Comparison of ENCODE assay signal across 8 mouse cellular contexts in the genomic region with DNA sequence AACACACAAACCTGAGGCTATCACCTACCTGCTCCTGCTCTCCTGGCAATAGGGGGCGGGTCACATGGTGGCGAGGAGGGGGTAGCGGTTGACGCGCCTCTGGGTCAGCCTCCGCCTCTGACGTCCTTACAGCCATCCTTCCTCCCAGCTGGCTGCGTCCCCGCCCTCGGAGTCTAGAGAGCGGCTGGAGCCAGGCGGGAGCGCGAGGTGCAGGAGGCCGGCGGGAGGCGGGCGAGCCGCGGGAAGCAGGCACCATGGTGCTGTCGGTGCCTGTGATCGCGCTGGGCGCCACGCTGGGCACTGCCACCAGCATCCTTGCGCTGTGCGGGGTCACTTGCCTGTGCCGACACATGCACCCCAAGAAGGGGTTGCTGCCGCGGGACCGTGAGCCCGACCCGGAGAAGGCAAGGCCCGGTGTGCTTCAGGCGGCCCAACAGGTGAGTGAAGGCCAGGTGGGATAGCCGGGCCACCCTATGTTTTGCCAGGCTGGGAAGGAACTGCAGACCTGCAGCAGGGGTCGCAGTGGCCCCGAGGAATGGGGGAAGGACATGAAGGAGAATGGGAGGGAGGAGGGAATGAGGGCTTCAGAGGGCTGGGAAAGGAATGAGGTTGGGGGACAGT. TPM values are rescaled to one million over a fixed set of nuclear protein-coding genes. Genes with fewer than 3 reads are reported as not detected.
DNase-seq lines count a peak whose midpoint lies in the region; ATAC-seq lines count a peak whose summit lies in the region.

Syt13 (plus strand) TSS at position 166 of the 621 bp plus-strand sequence.

- H3K4me3 ChIP-seq in limb, embryonic 10.5 days: peak within 1 kb of the TSS; percentile 59
- peak within 1 kb of the TSS; percentile 51 for H3K4me3 ChIP-seq in midbrain, embryonic 14.5 days (replicated peaks; ENCODE audit: low read depth, low read length)
- H3K4me3 ChIP-seq in stomach, embryonic 16.5 days (replicated peaks; ENCODE audit: low read length): peak within 1 kb of the TSS; percentile 53

- peak within 1 kb of the TSS; percentile 72; the same call in 1 of the 2 replicates for H3K27ac ChIP-seq in limb, embryonic 10.5 days
- H3K27ac ChIP-seq in midbrain, embryonic 14.5 days (replicated peaks; ENCODE audit: low read depth, low read length): peak within 1 kb of the TSS; percentile 76
- no peak within 1 kb of the TSS for H3K27ac ChIP-seq in stomach, embryonic 16.5 days (ENCODE audit: low read length)

- peak; percentile 65 for ATAC-seq in midbrain, embryonic 14.5 days (ENCODE audit: low FRiP score, low TSS enrichment)
- peak; percentile 81 for ATAC-seq in stomach, embryonic 16.5 days (ENCODE audit: insufficient read depth, low FRiP score)

- peaks cover 56% of the 10 kb centered on the region for H3K27me3 ChIP-seq in limb, embryonic 10.5 days (ENCODE audit: low read depth, poor library complexity, severe bottlenecking)
- H3K27me3 ChIP-seq in midbrain, embryonic 14.5 days (ENCODE audit: control insufficient read depth, insufficient read depth, low read length): no peaks in the 10 kb centered on the region
- H3K27me3 ChIP-seq in stomach, embryonic 16.5 days (ENCODE audit: control insufficient read depth, insufficient read depth, low read length): peaks cover 10% of the 10 kb centered on the region; the same call in 1 of the 2 replicates

- H3K4me2 ChIP-seq in midbrain, embryonic 14.5 days (ENCODE audit: low read length): peak within 1 kb of the TSS; percentile 77
- H3K4me2 ChIP-seq in stomach, embryonic 16.5 days (ENCODE audit: low read depth, low read length): peak within 1 kb of the TSS; percentile 80

- no peaks in the 10 kb centered on the region for H3K9me3 ChIP-seq in limb, embryonic 10.5 days (replicated peaks)
- no peaks in the 10 kb centered on the region for H3K9me3 ChIP-seq in midbrain, embryonic 14.5 days (ENCODE audit: control insufficient read depth, low read length)
- no peaks in the 10 kb centered on the region for H3K9me3 ChIP-seq in stomach, embryonic 16.5 days (replicated peaks; ENCODE audit: control insufficient read depth, low read length)

- WGBS in limb, embryonic 10.5 days: under 1% methylated on average over 38 of the region's 38 CpGs
- 2% methylated on average over 38 of the region's 38 CpGs for WGBS in midbrain, embryonic 14.5 days
- under 1% methylated on average over 38 of the region's 38 CpGs for WGBS in stomach, embryonic 16.5 days

- intact Hi-C loops in gastrocnemius, postnatal 14 days (cut with DNase I; ENCODE audit: low total_unique reads): loop anchor here (5.0 kb wide), 1 partner anchor 37 kb away; no protein-coding TSS in a partner anchor

- H3K36me3 ChIP-seq in limb, embryonic 10.5 days: no peaks in the 10 kb centered on the region
- H3K36me3 ChIP-seq in midbrain, embryonic 14.5 days (ENCODE audit: control insufficient read depth, insufficient read depth, low read length): no peaks in the 10 kb centered on the region
- H3K36me3 ChIP-seq in stomach, embryonic 16.5 days (ENCODE audit: control insufficient read depth, insufficient read depth, low read length): no peaks in the 10 kb centered on the region

- peaks cover 62% of the 10 kb centered on the region for H3K4me1 ChIP-seq in limb, embryonic 10.5 days
- H3K4me1 ChIP-seq in midbrain, embryonic 14.5 days (ENCODE audit: control insufficient read depth, insufficient read depth, low read length): peaks cover 61% of the 10 kb centered on the region
- peaks cover 21% of the 10 kb centered on the region for H3K4me1 ChIP-seq in stomach, embryonic 16.5 days (ENCODE audit: control insufficient read depth, insufficient read depth, low read length)

- DNase-seq in adrenal gland, adult 2 months: peak; percentile 68
- DNase-seq in cerebellum, postnatal 4 days (ENCODE audit: low spot score in 2 of 2): peak; percentile 42 to 61
- peak; percentile 57 for DNase-seq in gastrocnemius, postnatal 14 days
- peak; percentile 8 for DNase-seq in kidney, adult 18-20 months
- DNase-seq in limb, embryonic 10.5 days (ENCODE audit: low spot score): peak; percentile 72
- DNase-seq in midbrain, embryonic 14.5 days: peak; percentile 82
- no peak for DNase-seq in spleen, postnatal 36 days (ENCODE audit: low spot score in 2 of 2)

- H3K9ac ChIP-seq in midbrain, embryonic 14.5 days (replicated peaks; ENCODE audit: low read length): peak within 1 kb of the TSS; percentile 65
- H3K9ac ChIP-seq in stomach, embryonic 16.5 days (ENCODE audit: low read length): peak within 1 kb of the TSS; percentile 73

RNA-seq across cellular contexts. Expression of gene Syt13, which starts in this region (rescaled TPM):
- 1 to 10 TPM in 1 of 2 experiments, under 1 TPM in 1; 0.89 to 1.6 TPM for total RNA-seq in adrenal gland, adult 2 months (2021)
- 0.15 and 0.30 TPM in 2 replicates for polyA plus RNA-seq in adrenal gland, adult 2 months (2012; rRNA removed)
- under 1 TPM; 0.18 to 0.27 TPM for total RNA-seq in gastrocnemius, postnatal 14 days (2021)
- 2.5 and 5.2 TPM in 2 replicates for polyA plus RNA-seq in limb, embryonic 10.5 days (2016; fragmentation: Nextera tagmentation; extraction: Ambion mirVana)
- polyA plus RNA-seq in midbrain, embryonic 14.5 days (2014; fragmentation: Nextera tagmentation; extraction: Ambion mirVana): 44.9 and 48.9 TPM in 2 replicates
- polyA plus RNA-seq in stomach, embryonic 16.5 days (2015; fragmentation: Nextera tagmentation; extraction: Ambion mirVana): 12.7 and 12.9 TPM in 2 replicates

Comparison
In these comparisons a context has a peak if more than half of its experiments do, and no peak if none do; other contexts are left out.
1. Peak in DNase-seq in gastrocnemius, postnatal 14 days; RNA of the gene not detected or under 1 TPM.
2. DNase-seq: peak in adrenal gland, adult 2 months (single experiment), cerebellum, postnatal 4 days (2 of 2), kidney, adult 18-20 months (single experiment), limb, embryonic 10.5 days (single experiment) and midbrain, embryonic 14.5 days (single experiment); none in spleen, postnatal 36 days (0 of 2).
3. Peak in every context shown above with its lines, with median percentiles within 50 percentile points of each other: H3K4me3 ChIP-seq.